Mouse (Mus musculus) splenic B cell, adult 2 months (primary cell): Measurements from ENCODE around the gene Arsb.

Experiments
- DNase-seq: peaks from one replicate; pipeline ENCODE4 v3.0.0-alpha.2; 2011; ENCODE audit warnings: low read depth, low spot score
- H3K27me3 ChIP-seq: 2 replicates; pipeline ENCODE4 v1.6.1; 2012; ENCODE audit warnings: mild to moderate bottlenecking, low read length, moderate library complexity, mixed read lengths; ENCODE audit not compliant: control insufficient read depth, poor library complexity, insufficient read depth, severe bottlenecking
- H3K36me3 ChIP-seq: 2 replicates; pipeline ENCODE4 v1.6.1; 2012; ENCODE audit warnings: mild to moderate bottlenecking, low read length, moderate library complexity, mixed read lengths; ENCODE audit not compliant: control insufficient read depth, poor library complexity, insufficient read depth, severe bottlenecking

The Arsb gene

DNA sequence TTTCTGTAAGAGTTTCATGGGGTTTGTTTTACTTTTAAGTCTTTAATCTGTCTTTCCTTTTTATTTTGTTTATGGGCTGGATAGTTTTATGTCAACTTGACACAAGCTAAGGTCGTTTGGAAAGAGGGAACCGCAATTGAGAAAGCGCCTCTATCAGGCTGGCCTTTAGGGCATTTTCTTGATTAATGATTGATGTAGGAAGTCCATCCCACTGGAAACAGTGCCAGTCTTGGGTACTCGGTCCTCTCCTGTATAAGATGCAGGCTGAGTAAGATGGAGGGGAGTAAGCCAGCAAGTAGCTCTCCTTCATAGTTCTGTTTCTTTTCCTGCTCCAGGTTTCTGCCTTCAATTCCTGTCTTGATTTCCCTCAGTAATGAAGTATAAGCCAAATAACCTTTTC lies 76.2 kb downstream of the Arsb start:
- no peaks in the 10 kb centered on the region for H3K36me3 ChIP-seq
- H3K27me3 ChIP-seq = no peaks in the 10 kb centered on the region
- no peak for DNase-seq

- H3K27me3 ChIP-seq = no peaks in the 10 kb centered on the region
- no peaks in the 10 kb centered on the region for H3K36me3 ChIP-seq
- DNase-seq = no peak
Observed at GRCm38 (mm10) chr13:93848615-93849014, 77.2 kb downstream of the Arsb start.

- Histone ChIP-seq H3K36me3 (no peaks in the 10 kb centered on the region), H3K27me3 (no peaks in the 10 kb centered on the region)
- no peak for DNase-seq
Observed at GRCm38 (mm10) chr13:93849751-93850355, 78.4 kb downstream of the Arsb start.

DNA sequence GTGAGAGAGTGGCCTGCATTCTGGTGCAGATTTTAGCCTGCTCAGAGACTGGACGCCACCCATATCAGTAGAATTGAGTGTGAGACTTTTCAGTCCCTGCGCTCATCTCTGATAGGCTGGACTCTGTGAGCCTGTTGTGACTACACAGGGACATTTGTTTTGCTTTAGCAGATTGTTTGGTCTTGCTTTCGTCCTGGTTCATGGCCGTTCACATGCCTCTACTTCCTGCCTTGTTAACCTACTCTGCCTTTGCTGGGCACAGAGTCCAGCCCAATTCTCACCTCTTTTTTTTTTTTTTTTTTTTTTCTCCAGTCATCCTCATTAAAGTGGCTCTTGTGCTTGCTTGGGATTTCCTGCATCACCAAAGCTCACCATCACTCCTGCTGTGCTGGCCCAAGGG lies 79.2 kb downstream of the Arsb start:
- no peak for DNase-seq
- Histone ChIP-seq H3K36me3 (no peaks in the 10 kb centered on the region), H3K27me3 (no peaks in the 10 kb centered on the region)

DNA sequence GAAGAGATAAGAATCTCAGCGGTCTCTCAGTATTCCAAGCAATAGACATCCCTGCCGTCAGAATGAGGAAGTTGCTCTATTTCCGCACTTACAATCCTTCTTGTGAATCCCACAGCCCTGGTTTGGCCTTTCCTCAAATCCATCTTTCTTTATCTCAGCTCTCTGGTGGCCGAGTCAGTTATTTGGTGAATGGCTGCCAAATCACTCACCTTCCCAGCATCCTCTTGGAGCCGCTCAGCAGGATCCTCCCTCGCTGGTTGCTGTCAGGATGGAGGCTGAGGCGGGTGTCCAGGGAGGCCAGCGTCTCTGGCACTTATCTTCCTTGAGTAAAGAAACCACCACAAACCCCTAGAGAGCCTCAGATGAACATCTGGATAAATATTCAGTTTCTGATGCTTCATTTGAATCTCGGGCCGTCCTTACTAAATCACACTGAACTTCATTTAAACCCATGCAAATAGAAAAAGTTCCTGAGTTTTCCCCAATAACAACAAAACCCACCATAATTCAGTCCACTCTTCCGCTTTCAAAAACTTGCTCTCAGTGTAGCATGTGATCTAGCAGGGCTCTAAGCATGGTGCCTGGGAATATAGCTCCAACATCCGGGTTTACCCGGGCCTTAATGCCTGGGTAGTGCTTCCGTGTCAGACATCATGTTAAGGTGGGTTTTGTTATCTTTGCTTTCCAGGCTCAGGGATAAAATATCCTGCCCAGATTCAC lies 81.1 kb downstream of the Arsb start:
- H3K36me3 ChIP-seq = no peaks in the 10 kb centered on the region
- DNase-seq = no peak
- no peaks in the 10 kb centered on the region for H3K27me3 ChIP-seq

GRCm38 (mm10) chr13:93853767-93854166 lies 82.3 kb downstream of the Arsb start:
- no peaks in the 10 kb centered on the region for H3K36me3 ChIP-seq
- no peaks in the 10 kb centered on the region for H3K27me3 ChIP-seq
- no peak for DNase-seq

- H3K27me3 ChIP-seq = no peaks in the 10 kb centered on the region
- DNase-seq = no peak
- no peaks in the 10 kb centered on the region for H3K36me3 ChIP-seq
Observed at GRCm38 (mm10) chr13:93854325-93854724, 82.9 kb downstream of the Arsb start.

DNA sequence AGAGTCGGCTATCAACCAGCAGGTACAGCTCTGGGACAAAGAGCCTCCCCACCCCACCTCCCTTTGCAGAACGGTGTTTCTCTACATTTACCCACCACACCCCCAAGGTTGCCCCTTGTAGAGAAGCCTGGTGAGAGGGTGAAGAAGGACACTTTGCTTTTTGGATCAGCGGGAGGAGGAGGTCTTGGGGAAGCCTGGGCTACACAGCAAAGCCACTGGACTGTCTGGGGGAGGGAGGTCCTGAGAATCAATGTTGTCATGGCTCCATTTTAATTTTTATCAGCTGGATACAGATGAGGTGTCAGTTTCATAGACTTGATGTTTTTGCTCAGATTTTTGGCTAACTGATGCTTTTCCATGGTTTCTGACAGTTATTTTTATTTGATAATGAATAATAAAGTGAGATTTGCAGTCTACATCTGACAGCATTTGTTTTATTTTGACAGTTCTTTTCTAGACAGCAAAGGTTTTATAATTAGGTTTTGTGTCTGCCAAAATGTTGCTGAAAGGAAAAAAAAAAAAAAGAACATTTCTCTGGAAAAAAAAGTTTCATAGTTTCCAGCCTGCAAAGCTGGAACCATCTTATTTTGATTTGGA lies 83.6 kb downstream of the Arsb start:
- no peaks in the 10 kb centered on the region for H3K36me3 ChIP-seq
- no peak for DNase-seq
- H3K27me3 ChIP-seq = no peaks in the 10 kb centered on the region

DNA sequence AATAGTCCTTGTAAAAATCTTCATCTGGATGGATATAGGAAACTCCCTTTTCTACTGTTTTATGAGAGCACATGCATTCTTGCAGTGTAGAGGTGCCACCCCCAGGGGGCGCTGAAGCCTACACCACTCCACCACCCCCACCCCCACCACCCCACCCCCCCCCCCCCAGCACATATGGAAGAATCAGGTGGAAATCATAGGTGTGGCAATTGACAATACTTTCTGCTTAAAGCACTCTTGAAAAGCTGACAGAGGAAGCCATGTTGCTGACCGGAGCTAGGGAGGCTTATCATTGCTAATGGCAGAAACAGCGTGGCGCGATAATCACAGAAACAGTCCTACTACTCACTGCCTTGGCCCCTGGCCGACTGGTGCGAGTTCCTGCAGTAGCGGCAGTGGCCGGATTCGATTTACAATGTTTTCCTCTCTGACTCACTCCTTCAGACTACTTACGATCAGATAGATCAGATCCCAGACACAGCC lies 84.3 kb downstream of the Arsb start:
- DNase-seq = peak; percentile 18
- H3K36me3 ChIP-seq = no peaks in the 10 kb centered on the region
- H3K27me3 ChIP-seq = no peaks in the 10 kb centered on the region

- Histone ChIP-seq H3K36me3 (no peaks in the 10 kb centered on the region), H3K27me3 (no peaks in the 10 kb centered on the region)
- no peak for DNase-seq
Observed at GRCm38 (mm10) chr13:93861211-93861610, 89.8 kb downstream of the Arsb start.

DNA sequence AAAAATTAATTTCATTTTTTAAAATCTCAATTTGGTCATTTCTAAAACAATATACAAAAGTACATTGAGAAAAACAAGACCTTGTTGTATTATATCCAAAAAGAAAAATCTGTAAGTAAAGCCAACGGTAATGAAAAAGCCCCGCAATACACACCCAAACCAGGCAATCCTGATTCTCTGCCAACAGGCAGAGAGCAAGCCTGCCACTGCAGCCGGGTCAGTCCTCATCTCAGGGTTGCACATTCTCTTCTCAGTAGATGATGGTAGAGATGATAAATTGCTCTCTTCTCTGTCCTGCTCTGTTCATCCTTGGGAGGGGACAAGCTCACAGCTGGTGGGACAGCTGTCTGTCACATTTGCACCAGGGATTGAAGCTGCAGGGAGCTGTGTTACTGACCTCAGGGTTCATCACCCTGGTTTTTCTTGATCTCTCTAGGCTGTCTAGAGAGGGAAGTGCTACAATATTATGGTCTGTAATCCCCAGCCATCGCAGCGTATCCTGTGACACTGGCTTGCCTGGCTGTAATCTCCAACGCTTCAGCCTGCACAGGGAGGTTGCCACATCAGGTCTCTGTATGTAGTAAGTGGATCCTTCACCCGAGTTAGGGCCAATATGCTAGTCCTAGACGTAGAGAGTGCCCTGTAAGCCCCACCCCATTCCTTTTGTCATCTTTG lies 92.8 kb downstream of the Arsb start:
- H3K36me3 ChIP-seq = no peaks in the 10 kb centered on the region
- H3K27me3 ChIP-seq = no peaks in the 10 kb centered on the region
- DNase-seq = no peak

- H3K27me3 ChIP-seq = no peaks in the 10 kb centered on the region
- no peaks in the 10 kb centered on the region for H3K36me3 ChIP-seq
- no peak for DNase-seq
Observed at GRCm38 (mm10) chr13:93866638-93867037, 95.2 kb downstream of the Arsb start.

- Histone ChIP-seq H3K27me3 (no peaks in the 10 kb centered on the region), H3K36me3 (no peaks in the 10 kb centered on the region)
- no peak for DNase-seq
Observed at GRCm38 (mm10) chr13:93871681-93872080, 100.3 kb downstream of the Arsb start.

DNA sequence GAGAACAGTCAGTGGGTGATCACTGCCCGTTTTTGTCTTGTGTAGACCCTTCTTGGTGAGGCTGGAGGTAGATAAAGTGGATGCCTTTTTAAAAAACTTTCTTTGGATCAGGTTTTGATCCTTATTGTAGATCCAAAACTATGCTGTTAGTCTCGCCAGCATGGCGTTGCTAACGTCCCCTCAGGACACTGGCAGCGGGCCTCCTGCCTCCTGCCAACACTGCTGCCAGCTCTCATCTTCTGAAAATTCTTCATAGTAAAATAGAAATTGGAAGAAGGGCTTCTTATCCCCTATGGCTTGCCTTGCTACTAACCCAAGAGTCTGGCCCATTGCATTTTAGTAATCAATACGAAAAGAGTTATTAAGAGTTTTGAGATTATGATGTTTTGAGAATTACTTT lies 101.2 kb downstream of the Arsb start:
- H3K27me3 ChIP-seq = no peaks in the 10 kb centered on the region
- no peak for DNase-seq
- H3K36me3 ChIP-seq = no peaks in the 10 kb centered on the region

GRCm38 (mm10) chr13:93877924-93878323 lies 106.5 kb downstream of the Arsb start:
- Histone ChIP-seq H3K36me3 (no peaks in the 10 kb centered on the region), H3K27me3 (no peaks in the 10 kb centered on the region)
- no peak for DNase-seq
